Mouse (Mus musculus): ENCODE results near the gene Dpp9. TPM values are rescaled to one million over a fixed set of nuclear protein-coding genes. Genes with fewer than 3 reads are reported as not detected.
A peak's percentile ranks its signal among the peaks of the same experiment; 100 is the strongest.

Gene Dpp9
- total RNA-seq, 2 experiments from 2014 or later: 21.7 to 24.3 TPM

DNA sequence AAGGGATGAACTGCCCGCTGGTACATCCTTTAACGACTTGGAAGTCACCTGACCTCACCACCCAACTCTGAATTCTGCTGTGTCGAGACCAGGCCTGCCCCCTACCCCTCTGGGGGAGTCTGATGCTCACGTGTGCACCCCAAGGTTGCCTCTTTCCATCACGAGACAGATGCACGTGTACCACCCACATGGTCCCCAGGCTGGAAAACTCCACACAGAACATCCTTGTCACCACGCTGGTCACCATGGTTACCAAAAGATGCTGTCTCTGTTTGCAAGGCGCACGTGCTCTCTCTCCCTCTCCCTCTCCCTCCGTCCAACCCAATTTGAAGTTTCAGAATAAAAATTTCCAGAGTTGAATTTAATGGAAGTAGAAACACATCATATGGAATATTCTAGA is 11.2 kb upstream of the Dpp9 start:
- DNase-seq: no peak

DNA sequence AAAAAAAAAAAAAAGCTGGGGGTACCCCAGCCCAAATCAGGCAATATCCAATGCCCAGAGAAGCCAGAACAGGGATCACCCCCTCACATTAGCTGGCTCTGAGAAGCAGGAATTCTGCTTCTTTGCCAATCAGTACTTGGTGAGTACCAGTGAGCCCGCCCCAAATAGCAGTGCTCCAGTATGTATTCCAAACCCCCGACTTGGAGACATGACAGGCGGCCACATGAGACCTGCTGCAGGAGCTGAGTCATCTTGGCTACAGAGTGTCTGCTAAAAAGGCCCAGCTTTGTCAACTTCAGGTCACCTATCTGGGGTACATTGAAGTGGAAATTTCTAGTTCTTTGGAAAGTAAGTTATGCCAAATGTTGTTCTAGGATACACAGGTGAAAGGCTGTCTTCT is 7.9 kb upstream of the Dpp9 start:
- no peak for DNase-seq

DNA sequence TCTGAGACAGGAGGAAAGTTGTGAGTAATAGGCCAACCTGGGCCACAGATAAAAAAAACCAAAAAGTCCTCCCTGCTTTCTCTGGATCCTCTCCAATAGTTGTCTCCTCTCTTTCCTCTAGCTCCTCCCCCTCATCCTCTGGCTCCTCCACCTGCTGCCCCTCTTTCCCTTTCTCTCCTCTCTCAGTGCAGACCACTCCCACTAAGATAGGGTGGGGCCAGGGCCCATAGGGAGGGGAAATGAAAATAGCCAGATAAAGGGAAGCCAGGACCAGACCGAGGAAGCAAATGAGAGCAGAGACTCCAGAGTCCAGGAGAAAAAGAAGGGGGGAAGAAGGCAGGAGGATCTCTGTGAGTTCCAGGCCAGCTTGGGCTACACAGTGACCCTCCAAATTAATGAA is 6.2 kb upstream of the Dpp9 start:
- DNase-seq: no peak

DNA sequence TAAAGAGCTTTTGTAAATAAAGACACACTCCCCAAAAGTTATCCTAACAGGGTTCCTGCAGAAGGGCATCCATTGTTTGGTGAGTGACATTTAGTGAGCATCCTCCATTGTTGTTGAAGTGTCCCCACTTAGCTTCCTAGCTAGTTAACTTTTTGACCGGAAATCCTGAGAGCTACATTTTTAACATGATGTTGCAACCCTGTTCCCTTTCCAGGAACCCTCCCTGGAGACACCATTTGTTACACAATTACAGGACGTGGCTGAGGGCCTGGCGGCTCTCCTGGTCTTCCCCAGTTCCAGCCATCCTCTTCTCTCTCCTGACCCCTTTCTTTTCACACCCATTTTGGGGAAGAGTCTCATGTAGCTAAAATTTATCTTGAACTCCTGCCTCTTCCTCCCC is 1.1 kb upstream of the Dpp9 start:
- peak; percentile 54 for DNase-seq

DNA sequence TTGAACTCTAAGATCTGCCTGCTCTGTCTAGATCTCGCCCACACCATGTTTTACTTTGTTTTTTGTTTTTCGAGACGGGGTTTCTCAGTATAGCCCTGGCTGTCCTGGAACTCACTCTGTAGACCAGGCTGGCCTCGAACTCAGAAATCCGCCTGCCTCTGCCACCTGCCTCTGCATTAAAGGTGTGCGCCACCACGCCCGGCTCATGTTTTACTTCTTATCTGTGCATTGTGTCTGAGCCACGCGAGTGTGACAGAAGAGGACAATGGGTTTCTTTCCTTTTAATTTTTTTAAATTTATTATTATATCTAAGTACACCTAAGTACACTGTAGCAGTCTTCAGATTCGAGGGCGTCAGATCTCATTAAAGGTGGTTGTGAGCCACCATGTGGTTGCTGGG is 546 bp upstream of the Dpp9 start:
- DNase-seq: no peak

DNA sequence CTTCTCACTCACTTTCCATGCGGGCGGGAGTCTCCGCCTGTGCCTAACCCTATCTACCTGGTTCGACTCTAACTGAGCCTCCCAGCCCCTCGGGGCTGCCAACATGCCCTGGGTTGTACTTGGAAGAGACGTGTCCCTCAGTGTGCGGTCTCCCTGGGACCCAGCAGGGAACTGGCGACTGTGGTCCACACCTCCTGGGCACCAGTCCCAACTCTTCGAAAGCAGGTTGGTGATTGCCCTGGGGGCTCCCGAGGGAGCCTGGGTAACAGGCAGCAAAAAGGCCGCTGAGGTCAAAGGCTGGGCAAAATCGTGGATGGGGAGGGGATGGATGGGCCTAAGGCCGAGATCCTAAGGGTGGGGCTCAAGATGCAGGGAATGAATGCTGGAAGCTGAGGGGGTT is 1.0 kb downstream of the Dpp9 start:
- DNase-seq: no peak

DNA sequence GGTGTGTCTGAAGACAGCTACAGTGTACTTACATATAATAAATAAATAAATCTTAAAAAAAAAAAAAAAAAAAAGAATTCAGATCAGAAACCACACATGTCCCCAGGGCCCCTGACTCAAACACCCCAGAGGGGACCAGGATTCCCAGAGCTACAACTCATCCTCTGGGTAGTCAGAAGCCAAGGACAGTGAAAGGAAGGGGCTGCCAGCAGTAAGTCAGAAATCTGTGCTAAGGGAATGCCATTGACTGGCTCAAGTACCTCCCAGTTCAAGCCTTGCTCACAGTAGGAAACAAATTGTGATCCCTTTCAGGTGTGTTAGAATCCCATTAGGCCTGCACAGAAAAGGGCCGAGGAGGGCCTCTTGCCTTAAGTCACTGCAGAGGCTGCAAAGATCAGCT is 4.5 kb downstream of the Dpp9 start:
- DNase-seq: no peak

DNA sequence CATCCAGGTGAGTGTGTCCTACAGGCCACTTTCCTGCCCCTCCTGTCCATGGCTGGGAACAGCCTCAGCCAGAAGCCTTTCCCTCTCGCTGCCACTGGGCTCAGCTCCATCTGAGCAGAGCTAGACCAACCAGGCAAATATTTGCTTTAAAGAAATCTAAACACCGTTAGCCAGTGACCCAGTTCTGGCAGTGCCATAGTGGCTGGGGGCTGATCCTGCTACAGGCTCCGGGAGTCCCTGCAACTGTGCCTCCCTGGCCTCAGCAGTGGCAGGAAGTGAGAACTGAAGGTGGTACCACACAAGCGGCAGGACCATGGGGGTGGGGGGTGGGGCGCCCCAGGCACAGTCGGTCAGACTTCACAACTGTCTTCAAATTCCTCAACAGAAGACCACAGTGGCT is 6.0 kb downstream of the Dpp9 start:
- no peak for DNase-seq

DNA sequence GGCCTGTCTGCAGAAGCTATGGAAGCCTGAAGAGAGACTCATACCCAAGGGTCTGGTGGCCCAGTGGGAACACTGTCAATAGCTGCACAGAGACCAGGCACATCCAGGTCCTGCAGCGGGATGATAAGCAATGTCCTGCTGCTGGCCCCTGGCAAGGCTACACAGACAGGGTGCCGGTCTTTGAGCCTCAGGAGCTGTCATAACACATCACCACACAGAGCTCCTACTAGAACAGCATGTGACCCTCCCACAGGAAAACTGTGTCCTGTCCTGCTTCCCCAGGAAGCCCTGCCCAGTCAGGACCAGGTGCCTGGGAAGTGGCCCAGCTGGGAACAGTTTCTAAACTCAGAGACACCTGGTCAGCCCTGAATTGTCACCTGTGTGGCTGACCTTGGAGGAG is 7.6 kb downstream of the Dpp9 start:
- DNase-seq: no peak

DNA sequence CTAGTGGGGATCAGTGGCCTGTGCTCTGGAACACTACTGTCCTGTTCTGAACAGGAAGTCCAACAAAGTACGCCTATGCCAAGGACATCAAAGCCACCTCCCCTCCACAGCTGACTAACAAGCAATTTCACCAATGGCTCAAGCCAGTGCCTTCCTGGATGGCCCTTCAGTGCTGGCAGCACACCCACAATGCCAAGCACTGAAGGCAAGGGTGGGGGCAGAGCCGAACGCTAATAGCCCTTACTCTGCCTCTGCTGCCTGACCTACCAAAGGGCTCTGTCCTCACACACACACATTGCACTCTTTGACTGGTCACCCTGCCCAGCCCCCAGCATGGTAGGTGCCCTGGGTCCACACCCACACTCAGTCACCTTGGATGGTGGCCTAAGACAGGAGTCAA is 9.9 kb downstream of the Dpp9 start:
- DNase-seq: no peak

DNA sequence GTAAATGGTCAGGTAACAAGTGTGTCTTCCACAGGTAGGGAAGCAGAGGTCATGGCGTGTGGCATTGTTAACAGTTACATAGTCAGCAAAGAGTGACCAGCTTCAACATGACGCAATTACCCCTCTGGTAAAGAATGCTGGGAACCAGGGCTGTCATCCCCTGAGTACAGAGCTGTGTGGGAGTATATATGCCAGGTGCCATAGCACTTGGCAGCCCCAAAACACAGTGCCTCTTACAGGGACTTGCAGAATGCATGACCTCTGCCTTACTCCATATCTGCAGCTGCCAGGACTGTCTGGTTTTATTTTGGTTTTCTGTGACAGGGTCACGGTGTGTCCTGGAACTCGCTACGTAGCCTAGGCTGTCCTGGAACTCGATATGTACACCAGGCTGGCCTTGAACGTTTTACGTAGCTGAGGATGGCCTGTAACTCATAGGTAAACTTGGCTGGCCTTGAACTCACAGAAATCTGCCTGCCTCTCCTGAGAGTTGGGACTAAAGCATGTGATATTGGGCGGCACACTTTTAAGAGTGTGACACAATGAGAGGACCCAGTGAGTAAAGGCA is 10.7 kb downstream of the Dpp9 start:
- DNase-seq: no peak

DNA sequence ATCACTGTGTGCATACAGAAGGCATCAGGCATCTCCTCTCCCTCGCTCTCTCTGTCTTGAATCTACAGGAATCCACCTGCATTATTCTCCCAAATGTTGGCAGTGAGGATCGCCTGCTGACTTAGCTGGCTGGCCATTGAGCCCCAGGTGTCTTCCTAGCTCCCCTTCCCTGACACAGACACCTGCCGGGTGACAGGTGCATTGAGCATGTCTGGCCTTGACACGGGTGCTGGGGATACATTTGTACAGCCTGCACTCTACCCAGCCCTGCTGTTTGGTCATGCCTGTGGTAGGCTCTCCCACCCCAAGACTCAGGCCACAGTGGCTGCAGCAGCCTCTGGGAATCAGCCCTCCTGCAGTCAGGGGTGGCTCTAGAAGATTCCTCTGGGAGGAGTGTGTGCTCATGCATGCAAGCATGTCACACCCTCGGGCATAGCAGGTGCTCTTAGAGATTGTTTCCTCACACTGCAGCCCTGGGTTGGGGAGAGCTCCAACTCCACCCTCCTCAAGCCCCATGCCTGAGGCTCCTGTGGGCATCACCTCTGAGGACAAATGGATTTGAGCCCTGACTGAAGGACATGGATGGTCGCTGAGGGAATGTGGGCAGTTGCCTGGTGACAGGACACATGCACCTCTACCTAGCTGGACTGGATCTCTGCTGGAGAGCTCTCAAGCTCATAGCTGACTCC is 11.6 kb downstream of the Dpp9 start:
- no peak for DNase-seq

DNA sequence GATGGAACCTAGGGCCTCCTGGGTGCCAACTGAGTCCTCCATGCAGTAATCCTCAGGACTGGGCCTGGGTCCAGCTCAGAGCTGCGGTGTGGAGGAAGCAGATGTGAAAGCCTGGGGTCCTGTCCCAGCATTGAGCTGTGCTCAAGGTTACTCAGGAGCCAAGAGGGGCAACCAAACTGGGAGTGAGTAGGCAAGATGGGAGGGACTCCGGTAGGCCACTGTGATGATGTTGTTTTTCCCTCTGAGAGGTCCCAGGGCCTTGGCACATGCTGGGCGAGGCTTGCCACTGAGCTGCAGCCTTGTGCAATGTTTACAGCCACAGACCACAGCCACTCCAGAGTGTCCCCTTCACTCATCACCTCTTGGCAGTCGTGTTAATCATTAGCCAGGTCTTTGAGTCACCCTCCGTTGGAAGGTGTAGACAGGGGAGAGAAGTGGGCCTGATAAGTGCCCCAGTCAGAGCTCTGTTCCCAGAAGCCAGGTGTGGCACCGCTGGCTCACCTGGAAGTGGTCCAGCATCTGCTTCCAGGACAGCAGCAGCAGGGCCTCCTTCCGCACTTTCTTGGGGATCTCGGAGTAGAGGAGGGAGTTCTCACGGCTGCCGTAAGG is 12.3 kb downstream of the Dpp9 start:
- DNase-seq: no peak

DNA sequence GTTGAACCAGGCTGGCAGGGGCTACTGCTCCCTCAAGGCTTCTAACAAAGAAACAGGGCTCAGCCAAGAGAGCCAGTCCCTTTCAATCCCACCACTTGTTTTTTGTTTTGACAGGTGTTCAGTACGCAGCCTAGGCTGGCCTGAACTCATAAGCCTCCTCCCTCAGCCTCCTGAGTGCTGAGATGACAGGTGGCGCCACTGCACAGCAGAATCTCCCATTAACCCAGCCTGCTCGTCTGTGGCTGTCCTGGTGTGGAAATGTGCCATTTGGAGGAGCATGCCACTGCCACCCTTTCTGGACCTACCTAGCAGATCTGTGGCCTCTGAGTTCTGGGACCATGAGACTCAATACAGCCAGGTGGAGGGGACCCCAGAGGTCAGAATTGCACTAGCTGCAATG is 15.0 kb downstream of the Dpp9 start:
- DNase-seq: no peak

DNA sequence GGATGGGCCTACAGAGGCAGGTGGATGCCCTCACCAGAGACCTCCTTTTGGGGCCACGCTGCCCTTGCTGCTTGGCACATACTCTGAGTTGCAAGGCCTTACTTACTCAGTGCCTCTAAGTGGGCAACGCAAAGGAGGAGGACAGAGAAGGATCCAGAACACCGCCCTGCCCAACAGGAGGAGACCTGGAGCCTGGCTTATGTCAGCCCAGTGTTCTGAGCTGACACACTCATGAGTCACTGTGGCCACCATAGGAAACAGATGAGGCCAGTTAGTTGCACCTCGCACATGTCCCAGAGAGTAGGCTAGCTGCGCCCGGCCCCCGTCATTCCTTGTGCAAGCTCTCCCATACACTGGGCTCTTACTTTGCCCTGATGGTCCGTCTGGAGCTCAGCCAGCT is 16.2 kb downstream of the Dpp9 start:
- no peak for DNase-seq

DNA sequence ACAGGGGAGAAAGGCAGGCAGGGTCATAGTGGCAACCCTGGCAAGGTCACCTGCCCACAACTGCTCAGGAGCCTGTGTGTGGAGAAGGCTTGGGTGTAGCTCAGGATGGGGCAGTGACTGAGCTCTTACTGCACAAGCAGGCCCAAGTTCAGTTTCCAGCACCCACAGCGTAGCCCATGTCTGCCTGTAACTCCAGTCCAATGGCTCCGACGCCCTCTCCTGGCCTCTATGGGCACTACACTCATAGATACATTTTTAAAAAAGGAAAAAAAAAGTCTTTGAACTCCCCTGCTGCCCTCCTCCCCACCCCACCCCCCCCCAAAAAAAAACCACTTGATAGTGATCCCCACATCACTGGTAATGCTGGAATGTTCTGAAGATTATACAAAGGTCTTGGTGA is 17.1 kb downstream of the Dpp9 start:
- no peak for DNase-seq

DNA sequence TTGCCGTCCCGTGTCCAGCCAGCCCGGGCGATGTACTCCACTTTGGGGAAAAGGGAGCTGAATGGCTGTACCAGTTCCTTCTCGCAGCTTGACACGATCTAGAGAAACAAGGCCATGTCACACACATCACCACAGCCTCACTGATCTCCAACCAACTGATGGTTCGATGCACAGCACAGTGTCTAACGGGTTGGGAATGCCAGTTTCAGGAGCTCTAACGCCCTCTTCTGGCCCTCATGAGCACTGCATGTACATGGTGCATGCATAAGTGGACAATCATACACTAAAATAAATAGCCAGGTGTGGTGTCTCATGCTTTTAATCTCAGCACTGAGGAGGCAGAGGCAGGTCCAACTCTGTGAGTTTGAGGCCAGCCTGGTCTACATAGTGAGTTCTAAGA is 18.1 kb downstream of the Dpp9 start:
- no peak for DNase-seq

DNA sequence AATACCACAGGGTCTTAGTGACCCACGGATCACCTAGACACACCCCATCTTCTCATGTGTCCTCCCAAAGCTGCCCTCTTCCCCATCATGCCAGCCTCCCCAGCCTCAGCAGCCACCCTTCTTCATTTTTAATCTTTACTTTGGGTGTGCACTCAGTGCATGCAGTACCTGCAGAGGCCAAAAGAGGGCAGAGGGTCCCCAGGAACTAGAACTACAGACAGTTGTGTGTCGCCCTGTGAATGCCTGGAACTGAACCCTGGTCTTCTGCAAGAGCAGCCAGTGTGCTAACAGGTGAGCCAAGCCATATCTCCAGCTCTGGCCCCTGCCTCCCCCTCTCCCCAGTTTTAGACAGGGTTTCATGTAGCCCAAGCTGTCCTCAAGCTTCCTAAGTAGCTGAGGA is 21.8 kb downstream of the Dpp9 start:
- no peak for DNase-seq

DNA sequence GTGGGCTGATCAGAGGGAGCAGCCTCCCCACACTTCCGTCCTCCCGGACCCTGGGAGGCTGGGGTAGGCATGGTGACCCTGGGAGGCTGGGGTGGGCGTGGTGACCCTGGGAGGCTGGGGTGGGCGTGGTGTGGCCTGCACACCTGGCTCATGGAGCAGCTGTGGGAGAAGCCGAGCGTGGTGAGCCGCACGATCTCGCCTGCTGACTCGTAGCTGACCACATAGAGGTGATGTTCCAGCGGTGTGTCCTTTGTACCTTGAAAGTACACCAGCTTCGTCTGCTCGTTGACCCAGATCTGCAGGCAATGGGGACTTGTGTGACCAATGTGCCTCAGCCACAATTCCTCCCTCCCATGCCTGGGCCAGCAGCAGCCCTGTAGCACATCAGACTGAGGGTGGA is 23.9 kb downstream of the Dpp9 start:
- DNase-seq: no peak

DNA sequence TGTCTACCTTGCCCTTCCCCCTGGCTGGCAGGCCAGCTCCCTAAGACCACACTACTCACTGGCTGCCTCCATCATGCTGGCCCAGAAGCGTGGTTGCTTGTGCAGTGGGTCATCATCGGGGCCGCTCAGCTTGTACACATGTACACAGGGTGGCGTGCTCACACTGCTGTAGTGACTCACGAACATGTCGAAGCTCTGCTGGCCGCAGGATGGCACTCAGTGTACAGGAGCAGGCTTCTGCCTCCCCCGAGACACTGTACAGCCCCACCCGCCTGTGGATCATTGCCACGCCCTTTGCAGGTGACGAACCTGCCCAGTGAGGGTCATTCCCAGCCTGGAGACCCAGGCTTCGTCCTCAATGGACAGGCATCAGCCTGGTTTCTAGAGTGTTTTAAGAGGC is 24.3 kb downstream of the Dpp9 start:
- no peak for DNase-seq

DNA sequence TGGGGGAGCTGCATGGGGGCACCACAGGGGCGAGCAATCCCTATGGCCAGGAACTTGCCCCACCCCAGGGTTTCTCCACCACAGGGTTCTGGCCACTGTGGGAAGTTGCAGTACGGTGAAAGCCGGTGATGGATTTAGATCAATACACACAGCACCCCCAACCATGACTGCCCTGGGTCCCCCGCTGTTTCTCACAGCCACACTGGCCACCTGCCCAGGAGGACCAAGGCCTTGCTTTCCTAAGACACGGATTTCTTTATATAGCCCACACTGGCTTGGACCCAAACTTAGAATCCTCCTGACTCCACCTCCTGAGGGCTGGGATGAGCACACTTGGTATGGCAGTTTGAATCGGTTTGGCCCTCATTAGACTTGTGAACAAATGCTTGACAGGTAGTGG is 27.4 kb downstream of the Dpp9 start:
- no peak for DNase-seq

DNA sequence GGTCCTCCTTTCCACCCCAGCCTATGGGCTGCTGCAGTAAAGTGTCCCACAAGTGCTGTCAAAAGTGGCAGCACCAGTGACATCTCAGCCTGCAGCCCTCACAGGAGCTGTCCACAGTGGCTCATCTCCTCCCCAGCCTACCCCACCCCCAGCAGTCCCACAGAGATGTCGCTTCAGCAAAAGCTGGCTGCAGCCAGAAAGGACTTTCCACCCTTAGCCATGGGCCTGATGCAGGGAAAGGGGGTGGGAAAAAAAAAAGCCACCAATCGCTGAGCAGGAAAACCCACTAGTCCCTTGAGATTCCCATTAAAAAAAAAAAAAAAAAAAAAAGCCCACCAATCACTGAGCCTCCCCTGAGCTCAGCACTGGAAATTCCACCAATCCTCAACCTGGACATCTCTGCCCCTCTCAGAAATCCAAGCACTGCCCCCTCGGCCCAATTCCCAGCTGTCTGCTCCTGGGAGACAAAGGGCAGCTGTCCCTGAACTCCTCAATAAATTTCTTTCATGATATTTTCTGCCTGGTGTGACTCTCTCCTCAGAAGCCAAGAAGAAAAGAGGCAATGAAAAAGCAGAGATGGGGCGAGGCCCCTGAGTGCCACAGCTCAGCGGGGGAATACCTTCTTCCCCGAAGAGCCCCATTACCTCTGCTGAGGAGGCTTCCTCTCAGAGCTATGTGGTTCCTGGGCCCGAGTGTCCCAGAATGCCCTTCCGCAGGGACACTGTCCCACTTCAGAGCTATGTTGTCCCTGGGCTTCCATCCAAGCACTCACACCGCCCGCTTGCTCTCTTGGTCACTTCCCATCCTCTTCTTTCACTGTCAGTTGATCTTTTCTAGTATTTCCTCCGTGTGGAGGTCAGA is 33.2 kb downstream of the Dpp9 start:
- DNase-seq: peak; percentile 63

DNA sequence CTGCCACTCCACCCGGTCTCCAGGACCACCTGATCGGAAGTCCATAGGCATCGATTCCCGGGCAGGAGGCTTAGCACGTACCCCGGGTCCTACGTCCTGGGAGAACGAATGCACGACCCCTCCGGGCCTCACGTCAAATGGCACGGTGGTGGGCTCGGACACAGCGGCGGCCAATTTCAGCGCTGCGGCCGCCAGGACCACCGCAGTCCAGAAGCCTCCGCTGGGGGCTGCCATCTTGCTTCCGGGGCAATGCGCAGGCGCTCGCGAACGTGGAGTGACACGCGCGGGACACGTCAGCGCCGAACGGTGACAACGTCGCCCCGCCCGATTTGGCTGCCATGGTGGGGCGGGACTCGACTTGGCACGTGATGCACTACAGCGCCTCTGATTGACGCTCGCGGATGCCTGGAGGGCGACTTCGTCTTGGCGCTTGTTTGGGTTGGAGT is 35.0 kb downstream of the Dpp9 start, which contains the start of gene Mydgf:
TSS of gene Mydgf (minus strand) at position 263 of the 446 bp plus-strand sequence.
- peak; percentile 98 for DNase-seq

Data from gastrocnemius, postnatal 10 days (tissue).